Mouse (Mus musculus): ENCODE data around the gene Rc3h1.

DNA sequence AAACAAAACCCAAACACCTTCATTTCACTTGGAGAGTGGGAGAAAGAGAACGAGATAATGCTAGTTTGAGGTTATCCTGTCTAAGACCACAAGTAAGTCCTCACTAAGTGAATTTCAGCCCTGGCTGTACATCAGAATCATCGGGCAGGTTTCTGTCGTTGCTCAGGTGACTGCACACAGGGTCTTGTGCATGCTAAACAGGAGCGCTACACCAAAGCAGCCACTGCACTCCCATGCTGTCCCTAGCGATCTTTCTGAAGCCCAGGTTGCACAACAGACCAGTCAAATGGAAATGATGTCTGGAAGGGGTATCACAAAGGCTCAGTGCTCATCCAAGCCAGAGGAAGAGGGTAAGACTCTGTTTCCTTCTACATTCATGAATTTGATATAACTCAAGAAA is 100.3 kb downstream of the Rc3h1 start:
- TF ChIP-seq CTCF (conservative IDR thresholded peaks at IDR 0.05; ENCODE audit: insufficient read depth, insufficient read length, low read depth, low read length) (no peak), POLR2A (IDR thresholded peaks at IDR 0.05; ENCODE audit: low read depth, low read length) (no peak)

Data from kidney, adult 2 months (tissue).